In genomic region chr1:105908029-105908876, GRCm38 (mm10) we compare ENCODE assay signal across 10 mouse cellular contexts.
A peak's percentile ranks its signal among the peaks of the same experiment; 100 is the strongest.
DNase-seq lines count a peak whose midpoint lies in the region; ATAC-seq and TF ChIP-seq lines count a peak whose summit lies in the region.
"Had no signal": no experiment of that assay in that cellular context is flagged by ENCODE, and none has a peak within 500 bp of the region (broad histone marks: within the 10 kb centered on the region; RNA-seq: fewer than 3 reads in every experiment).

No protein-coding gene starts in this region.

- peak overlapping the region; percentile 74 for H3K27ac ChIP-seq in heart, embryonic 13.5 days (replicated peaks)
- H3K27ac ChIP-seq in midbrain, postnatal 0 days (ENCODE audit: low read depth, low read length): peak overlapping the region; percentile 57; the same call in 1 of the 2 replicates
- H3K27ac ChIP-seq: embryonic facial prominence, embryonic 15.5 days had no signal

- no peak overlapping the region for H3K4me3 ChIP-seq in heart, embryonic 13.5 days
- H3K4me3 ChIP-seq in midbrain, postnatal 0 days (ENCODE audit: low read depth, low read length): no peak overlapping the region
- H3K4me3 ChIP-seq: embryonic facial prominence, embryonic 15.5 days had no signal

- peaks cover 31% of the 10 kb centered on the region for H3K4me1 ChIP-seq in heart, embryonic 13.5 days
- peaks cover 4% of the 10 kb centered on the region; the same call in 1 of the 2 replicates for H3K4me1 ChIP-seq in midbrain, postnatal 0 days (ENCODE audit: insufficient read depth, low read length)

- H3K36me3 ChIP-seq in heart, embryonic 13.5 days: no peaks in the 10 kb centered on the region
- H3K36me3 ChIP-seq in midbrain, postnatal 0 days (ENCODE audit: insufficient read depth, low read length): no peaks in the 10 kb centered on the region
- H3K36me3 ChIP-seq: embryonic facial prominence, embryonic 15.5 days had no signal

- no peaks in the 10 kb centered on the region for H3K27me3 ChIP-seq in heart, embryonic 13.5 days (replicated peaks)
- no peaks in the 10 kb centered on the region for H3K27me3 ChIP-seq in midbrain, postnatal 0 days (ENCODE audit: insufficient read depth, low read length)
- H3K27me3 ChIP-seq: CH12.LX; embryonic facial prominence, embryonic 15.5 days had no signal

- H3K9ac ChIP-seq in heart, embryonic 13.5 days: peak overlapping the region; percentile 37; the same call in 1 of the 2 replicates
- H3K9ac ChIP-seq in midbrain, postnatal 0 days (replicated peaks; ENCODE audit: low read length, poor library complexity, severe bottlenecking): no peak overlapping the region
- H3K9ac ChIP-seq: embryonic facial prominence, embryonic 15.5 days had no signal

- H3K4me2 ChIP-seq in heart, embryonic 13.5 days: peak overlapping the region; percentile 18; the same call in 1 of the 2 replicates
- no peak overlapping the region for H3K4me2 ChIP-seq in midbrain, postnatal 0 days (ENCODE audit: low read depth, low read length, poor library complexity, severe bottlenecking)
- H3K4me2 ChIP-seq: embryonic facial prominence, embryonic 15.5 days had no signal

- peak; percentile 14 to 18 for DNase-seq in frontal cortex, postnatal 14 days (ENCODE audit: low spot score in 2 of 2)
- DNase-seq in frontal cortex, postnatal 10 days (ENCODE audit: low spot score in 2 of 2): no peak
- DNase-seq in adrenal gland, postnatal 14 days: peak; percentile 20
- DNase-seq in layer of hippocampus, adult 9-11 months: peak; percentile 45
- peak; percentile 46 for DNase-seq in midbrain, postnatal 0 days (ENCODE audit: low spot score)
- DNase-seq in ovary, postnatal 14 days (ENCODE audit: low spot score): no peak
- DNase-seq in lung, postnatal 14 days: no peak

- no peak for ATAC-seq in heart, embryonic 13.5 days (ENCODE audit: extremely low read depth, insufficient number of reproducible peaks, low FRiP score, low TSS enrichment)
- ATAC-seq in midbrain, postnatal 0 days (ENCODE audit: low FRiP score): peak; percentile 62

- peaks cover 5% of the 10 kb centered on the region for H3K9me3 ChIP-seq in heart, embryonic 13.5 days
- no peaks in the 10 kb centered on the region for H3K9me3 ChIP-seq in midbrain, postnatal 0 days (ENCODE audit: low read length)
- H3K9me3 ChIP-seq: embryonic facial prominence, embryonic 15.5 days had no signal

- 43% methylated on average over 15 of the region's 15 CpGs for WGBS in heart, embryonic 13.5 days
- WGBS in midbrain, postnatal 0 days: 37% methylated on average over 15 of the region's 15 CpGs

- TF ChIP-seq CTCF in midbrain, postnatal 0 days (IDR thresholded peaks at IDR 0.05): no peak

Comparison
In these comparisons a context has a peak if more than half of its experiments do, and no peak if none do; other contexts are left out.
1. DNase-seq: peak in frontal cortex, postnatal 14 days (2 of 2), adrenal gland, postnatal 14 days (single experiment), layer of hippocampus, adult 9-11 months (single experiment) and midbrain, postnatal 0 days (single experiment); none in frontal cortex, postnatal 10 days (0 of 2), ovary, postnatal 14 days (single experiment) and lung, postnatal 14 days (single experiment).